Mouse (Mus musculus): ENCODE data around the gene Arhgap44.

The Arhgap44 gene

DNA sequence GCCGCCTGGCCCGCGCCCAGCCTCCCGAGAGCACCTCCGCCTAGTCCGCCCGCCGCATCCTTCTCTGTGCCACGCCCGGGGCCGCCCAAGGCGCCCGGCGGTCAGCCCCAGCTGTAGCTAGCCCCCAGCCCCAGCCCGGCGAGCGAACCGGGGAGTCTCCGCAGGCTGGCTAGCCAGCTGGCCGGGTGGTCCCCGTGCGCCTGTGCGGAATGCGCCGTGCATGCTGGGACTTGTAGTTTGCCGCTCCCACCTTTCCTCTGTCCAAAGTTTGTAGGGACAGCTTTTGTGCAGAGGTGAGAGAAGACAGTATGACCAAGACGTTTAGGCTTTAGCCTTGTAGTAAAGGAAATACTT is at the start of gene Arhgap44:
TSS of gene Arhgap44 (minus strand) at position 195 of the 354 bp plus-strand sequence.
- peak; percentile 85 to 86 for DNase-seq

DNA sequence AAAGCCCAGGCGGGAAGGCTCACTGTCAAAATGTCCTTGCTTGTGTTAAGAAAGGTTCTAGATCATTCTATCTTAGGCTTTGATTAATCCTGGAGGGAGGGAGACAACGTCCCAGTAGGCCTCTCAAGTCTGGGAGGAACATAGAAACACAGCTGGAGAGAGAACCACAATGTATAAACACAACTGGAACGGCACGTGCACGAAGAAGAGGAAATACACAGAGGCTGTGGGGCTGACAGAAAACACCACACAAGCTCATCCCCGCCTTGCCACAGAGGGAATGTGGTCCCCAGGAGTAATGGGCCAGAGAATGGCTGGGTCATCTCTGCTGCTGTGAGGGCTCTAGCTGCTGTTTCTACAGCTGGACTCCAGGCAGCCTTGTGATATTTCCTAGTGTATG is 48.9 kb upstream of the Arhgap44 start:
- DNase-seq, result no peak

DNA sequence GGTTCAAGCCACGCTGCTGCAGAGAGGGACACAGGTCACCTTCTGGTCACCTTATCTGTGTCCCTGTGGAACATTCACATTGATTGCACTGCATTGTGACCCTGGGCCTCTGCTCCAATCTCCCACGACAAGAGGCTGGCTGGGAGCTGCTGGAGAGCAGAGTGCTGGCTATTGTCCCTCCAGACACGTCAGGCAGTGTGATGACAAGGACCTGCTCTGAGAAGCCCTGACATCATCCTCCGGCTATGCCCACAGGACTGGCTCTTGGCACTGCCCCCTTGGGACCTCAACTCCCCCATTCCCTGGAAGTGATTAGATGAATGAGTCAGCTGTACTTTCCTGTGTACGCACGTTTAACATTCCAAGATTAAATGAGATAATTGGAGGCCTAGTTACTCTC is 46.7 kb upstream of the Arhgap44 start:
- peak in 1 of 2 experiments; percentile 8 for DNase-seq

DNA sequence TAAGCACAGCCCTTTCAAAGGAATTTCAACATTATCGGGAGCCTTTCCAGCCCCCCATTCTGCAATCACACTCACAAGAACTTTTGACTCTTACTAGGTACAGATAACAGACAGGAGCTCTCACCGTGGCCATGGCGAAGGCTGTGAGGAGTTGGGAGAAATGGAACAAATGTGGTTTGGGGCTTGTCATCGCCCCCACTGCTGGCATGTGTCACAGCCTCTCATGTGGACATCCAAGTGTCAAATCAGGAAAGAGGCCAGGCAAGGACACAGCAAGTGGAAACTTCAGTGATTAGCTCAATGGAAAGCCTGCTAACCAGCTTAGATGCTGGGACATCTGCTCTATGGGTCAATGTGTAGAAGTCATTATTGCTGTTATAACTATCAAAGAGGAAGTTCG is 42.5 kb upstream of the Arhgap44 start:
- DNase-seq, result no peak

DNA sequence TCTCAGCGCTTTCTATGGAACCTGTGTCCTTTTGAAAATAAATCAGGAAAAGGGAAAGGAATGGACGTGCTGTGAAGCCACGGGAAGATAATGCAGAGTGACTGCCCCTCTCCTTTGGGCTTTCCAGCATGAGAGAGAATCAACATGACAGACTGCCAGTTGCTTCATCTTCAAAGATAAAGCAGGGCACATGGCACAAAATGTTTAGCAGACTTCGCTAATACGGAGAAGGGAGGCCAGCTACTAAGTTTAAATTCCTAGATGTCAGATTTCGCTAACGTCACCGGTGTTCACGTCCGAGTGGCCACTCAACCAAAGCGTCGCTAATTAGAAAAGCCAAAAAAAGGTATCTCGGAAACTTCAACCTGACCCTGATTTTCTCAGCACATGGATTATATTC is 41.9 kb upstream of the Arhgap44 start:
- no peak for DNase-seq

DNA sequence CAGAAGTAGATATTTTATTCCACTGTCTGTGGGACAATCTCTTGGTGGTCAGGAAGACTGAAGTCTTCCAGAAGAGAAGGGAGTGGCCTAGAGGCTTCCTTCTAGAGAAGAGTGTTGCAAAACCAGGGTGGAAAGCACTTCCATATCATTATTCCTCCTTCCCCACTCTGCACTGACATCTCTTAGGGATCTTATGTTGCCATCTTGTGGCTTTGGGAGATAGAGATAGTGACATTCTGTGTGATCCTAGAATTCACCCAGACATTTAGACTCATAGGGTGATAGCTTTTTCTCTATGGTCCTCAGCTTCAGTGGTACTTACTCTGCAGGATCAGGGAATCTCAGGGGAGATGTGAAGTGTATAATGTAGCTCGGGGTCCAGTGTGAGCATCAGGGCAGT is 40.3 kb upstream of the Arhgap44 start:
- DNase-seq, result no peak

DNA sequence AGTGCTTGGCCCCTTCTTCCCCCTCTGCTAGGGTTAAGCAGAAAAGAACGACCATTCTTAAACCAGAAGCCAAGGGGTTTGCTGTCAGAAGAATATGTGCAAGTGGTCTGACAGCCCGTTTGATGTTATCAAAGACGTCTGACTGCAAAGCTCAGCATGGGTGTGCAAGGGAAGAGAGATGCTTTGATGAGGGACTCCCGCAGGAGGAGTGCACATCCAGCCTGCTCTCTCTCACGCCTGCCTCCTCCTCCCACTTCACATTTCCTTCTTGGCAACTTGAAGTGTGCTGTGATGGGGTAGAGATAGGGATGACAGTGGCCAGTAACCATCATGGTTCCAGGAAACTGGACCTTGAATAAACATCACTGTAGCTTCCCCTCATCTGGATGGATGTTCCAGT is 39.5 kb upstream of the Arhgap44 start:
- no peak for DNase-seq

DNA sequence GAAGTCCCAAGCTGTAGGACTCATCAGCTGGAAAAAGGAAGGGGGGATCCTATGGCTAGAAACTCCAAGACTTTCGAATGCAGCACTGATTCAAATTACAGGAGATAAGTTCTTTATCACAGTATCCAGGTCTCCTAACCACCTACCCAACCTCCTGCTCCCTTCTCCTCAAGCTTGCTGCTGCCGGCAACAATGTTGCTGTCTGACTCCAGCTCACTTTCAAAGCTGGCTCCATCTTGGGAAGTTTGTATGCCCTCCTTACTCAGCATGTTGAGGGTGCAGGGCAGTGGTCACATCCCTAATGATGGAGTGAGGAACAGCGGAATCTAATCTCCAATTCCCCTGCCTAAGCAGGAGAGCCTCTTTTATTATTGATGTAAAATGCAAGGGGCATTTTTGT is 35.3 kb upstream of the Arhgap44 start:
- no peak for DNase-seq

DNA sequence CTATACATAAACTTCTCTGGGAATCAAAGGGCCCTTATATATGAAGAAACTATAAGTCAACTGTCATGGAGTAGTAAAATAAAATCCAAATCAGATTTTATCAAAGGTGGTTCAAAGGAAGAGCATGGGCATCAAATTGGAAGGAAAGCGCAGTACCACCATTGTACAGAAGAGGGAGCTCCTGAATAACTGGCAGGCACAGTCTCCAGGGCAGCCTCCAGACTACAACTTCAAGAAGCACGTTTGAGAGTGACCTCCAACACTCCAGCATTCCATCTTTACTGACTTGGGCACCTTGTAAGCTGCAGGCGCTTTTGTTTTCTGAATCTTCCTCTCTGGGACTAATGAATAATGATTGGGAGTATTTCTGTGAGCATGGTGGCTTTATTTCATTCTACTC is 34.5 kb upstream of the Arhgap44 start:
- DNase-seq, result peak; percentile 76 to 77

DNA sequence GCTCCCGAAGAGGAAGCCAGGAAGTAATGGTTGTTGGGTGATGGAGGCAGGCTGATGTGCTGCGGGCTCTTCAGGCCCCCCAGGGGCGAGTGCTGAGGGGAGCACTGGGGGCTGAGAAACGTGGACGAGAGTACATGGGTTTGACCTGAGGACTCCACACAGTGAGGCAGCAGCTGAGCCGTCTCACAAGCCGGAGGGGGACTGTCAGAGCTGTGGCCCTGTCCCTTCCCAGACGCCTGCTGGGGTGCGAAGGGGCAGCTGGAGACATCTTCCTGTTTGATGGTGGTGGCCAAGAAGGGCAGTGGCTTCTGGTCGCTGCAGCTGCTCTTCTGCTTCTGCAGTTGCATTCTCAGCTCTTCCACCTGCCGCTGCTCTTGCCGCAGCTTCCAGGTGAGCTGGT is 24.2 kb upstream of the Arhgap44 start:
- DNase-seq, result peak; percentile 22 to 29

DNA sequence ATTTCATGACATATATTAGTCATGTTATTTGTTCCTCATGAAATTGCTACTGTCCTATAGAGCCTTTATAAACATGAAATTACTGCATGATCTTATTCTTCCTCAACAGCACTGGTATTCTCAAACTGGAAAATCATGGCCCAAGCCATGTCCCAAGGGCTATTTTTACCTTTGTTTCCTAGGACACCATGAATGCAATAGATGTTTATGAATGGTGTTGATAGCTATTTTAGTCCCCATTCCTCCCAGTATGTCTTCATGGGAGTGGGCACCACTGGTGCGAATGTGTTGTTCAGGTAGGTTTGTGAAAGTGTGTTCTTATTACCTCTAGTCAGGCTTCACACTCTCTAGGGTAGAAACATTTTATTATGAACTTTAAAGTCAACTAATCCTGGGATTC is 22.4 kb upstream of the Arhgap44 start:
- DNase-seq, result no peak

DNA sequence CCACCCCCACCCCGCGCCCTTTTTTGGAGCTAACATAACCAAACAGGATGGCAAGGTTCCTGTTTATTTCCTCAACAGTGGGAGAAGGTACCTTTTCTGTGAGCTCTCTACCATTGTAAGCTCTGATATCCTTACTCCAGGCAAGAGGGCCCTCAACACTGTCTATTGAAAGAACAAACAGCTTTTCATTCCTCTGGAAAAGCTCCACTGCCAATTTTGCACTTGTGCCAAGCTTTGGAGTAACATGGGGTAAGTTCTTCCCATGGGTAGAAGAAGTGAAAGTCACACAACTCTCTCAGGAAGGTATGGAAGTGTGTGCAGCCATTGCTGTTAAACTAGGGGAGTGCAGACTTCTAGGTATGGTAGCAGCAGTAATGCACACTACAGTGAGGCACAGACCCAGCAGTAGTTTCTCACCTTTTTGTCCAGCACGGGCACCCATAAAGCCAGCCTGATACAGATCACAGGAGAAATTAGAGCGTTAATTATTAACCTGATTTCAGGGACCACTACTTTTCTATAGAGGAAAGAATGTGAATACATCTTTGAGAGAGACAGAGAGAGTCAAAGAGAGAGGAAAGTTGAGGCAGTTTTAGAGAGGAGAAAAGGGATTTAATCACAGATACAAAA is 7.5 kb upstream of the Arhgap44 start:
- DNase-seq, result peak; percentile 68 to 77

DNA sequence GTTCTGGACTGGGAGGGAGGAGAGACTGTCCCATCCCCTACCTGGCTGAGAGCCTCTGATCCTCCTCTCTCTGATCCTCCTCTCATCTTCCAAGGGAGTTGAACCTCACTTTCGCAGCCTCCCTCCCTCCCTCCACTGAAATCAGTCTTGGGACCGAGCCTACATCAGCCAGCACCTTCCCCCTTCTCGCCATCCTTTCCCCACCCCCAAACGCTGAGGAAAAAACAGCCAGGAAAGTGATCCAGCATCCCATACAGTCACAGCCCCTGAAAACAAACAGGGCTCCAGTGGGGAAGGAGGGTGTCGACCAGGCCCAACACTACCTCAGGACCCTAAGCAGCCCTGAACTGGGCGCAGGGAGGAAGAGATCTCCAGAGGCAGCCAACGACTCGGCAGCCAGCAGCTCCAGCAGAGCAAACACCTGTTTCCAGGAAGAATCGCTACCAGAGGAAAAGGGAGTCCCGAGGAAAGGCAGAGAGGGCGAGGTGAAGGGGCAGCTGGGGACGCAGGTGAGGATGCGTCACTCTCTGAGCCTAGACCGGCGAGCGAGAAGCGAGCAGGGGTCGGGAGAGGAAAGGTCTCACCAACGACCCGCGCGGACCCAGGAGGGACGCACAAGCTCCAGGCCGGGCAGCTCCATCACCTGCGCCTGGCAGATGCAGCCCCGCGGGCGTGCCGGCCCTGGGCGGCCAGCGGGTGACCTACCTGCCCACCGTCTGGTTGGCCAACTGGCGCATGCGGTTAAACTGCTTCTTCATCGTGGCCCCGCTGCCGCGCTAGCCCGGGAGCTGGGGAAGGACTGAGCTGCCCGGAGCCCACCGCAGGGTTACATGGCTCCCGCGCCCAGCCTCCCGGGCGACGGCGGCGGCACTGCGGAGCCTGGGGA is 637 bp downstream of the Arhgap44 start:
- DNase-seq, result peak; percentile 47 to 63

DNA sequence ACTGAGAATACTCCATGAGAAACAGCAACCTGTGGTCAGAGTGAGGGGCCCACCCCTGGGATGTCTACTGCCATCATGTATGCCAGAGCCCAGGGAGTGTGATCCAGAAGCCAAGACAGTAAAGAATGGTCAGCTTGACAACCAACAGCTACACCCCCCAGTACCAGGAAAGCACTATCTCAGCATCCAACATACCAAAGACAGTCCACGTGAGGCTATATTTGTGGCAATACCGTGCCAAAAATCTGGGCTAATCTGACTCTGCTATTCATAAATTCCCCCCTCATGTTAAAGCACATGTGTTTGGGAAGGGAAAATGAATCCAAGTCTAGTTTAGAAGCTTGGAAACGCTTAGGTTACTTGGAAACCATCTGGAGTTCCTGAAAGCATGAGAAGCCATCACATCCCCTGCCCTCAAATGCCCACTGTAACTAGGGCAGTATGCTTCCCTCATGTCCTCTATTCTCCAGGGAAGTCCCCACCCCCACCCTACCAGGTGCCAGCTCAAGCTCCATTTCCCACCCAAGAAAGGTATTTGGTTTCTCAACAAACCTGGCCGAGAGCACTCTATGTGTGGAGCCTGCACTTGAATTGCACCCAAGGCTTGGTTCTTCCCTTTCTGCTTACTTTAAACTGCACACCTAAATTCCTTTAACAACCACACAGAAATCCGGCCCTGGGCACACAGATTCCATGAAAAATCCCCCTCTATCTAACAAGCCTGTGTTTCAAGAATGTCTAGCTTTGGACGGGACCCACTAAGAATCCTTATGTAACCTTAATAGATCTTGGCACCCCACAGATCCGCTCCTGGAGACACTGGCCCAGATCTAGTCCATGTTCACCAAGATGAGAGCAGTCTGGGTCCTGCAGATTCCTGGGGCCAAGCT is 1.5 kb downstream of the Arhgap44 start:
- no peak for DNase-seq

DNA sequence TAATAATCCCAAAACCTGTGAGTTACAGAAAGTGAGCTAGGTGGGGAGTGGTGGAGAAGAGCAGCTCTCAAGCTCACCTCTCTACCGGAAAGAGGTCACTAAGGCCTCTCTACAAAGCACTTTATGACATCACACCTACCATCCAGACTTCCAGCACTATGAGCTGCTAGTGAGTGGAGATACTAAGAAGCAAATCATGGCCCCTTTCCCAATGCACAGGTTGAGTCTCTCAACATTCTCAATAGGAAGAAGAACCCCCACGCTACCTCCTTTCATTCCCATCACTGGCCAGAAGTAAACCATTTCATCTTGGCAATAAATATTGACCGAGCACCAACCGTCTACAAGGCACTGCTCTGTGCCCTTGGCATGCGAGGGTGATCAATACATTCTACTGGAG is 3.0 kb downstream of the Arhgap44 start, which contains the start of gene 1700086D15Rik:
TSS of gene 1700086D15Rik (minus strand) at position 101 of the 400 bp plus-strand sequence.
- no peak for DNase-seq

DNA sequence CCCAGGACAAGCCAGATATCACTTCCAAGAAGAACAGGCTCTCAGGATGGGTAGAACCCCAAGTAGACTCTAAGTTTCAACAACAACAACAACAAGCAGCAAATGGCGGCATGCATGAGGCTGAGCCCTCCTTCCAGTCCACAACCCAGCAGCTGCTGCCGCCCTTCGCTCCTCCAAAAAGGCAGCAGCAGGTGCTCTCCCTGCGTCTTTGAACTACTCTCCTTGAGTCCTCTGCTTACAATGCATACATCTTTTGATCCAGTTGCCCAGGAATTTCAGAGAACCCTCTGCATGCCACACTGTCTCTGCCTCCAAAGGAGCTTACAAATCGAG is 4.1 kb downstream of the Arhgap44 start:
- no peak for DNase-seq

DNA sequence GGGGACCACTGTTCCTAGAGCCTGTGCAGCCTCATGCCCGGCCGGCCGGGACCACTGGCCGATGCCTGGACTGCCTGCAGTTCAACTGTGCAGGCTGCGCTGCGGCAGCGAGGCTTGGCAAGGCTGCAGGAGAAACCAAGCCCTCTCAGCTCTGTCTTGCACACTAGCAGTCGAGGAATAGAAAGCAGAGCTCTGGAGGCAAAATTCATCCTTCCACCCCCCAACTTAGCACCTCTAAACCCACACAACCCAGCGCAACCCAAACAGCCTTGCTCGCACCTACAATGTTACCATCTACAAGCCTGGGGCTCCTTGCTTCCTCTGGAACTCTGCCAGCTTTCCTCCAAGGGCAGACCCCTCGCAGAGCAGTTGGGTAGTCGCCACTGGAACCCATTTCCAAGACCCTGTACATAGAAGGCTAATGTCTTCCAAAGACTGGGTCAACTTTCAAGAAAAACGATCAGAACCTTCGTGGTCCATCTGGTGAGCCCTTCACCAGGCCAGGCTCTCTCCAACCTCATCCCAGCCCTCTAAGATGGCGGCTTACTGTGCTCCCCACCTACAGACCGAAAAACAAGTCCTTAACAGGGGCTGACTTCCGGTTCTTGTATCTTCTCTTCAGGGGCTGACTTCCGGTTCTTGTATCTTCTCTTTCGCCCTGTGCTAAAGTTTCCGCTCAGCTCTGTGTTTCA is 4.6 kb downstream of the Arhgap44 start:
- DNase-seq, result peak in 1 of 2 experiments; percentile 19

DNA sequence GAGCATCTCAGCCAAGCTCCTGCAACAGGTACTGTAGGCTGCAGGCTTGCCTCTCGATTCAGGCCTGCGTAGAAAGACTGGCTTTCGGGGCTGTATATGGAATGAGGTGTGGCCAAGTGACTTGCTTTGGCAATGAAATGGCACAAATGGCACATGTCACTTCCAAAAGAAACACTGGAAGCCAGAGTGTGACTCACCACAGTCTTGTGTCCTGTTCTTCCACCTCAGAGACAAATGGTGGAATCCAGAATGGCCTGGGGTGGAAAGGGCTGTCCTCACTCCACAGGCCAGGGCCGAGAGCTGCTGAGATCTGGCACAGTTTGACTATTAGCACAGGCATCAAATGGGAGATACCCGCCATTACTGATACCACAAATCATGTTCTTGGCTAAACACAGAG is 9.8 kb downstream of the Arhgap44 start:
- DNase-seq, result no peak

DNA sequence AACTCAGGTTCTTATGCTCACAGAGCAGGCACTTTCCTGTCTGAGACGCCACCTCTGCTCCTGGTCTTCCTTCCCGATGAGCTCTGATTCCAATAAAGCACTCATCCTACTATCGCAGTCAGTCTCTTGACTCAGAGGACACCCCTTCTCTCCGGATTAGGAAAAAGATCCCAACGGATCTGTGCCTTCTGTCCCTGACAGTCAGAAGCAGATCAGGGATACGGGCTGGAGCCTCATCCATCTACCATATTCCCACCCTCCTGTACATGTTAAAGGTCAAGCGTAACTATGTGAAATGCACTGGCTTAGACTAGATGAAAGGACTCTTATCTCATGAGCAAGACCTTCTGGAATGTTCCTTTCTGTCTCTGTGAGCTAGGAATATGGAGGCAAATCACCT is 14.3 kb downstream of the Arhgap44 start:
- no peak for DNase-seq

DNA sequence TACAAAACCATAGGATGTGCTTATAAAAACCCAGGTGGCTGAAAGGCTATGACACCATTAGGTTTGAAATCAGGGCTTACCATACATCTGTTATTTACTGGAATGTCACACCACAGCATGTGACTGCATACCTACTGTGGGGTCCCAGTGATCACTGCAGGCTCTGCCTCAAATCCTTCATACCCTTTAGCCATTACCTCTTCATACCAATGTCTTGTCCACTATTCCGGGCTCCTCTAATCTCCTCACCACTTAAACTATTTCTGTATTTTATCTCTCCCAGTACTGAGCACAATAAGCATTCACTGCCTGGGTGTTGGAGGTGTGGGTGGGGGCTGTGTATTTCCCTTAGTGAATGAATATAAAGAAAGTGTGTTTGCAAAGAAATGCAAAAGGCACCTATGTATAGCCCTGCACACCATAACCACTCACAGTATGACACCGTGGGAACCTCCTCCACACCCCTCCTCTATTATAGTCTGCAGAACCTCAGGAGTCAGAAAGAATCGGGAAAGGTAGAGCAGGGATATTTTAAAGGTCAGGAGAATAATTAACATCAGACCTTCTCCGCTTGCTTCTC is 19.8 kb downstream of the Arhgap44 start:
- DNase-seq, result no peak

DNA sequence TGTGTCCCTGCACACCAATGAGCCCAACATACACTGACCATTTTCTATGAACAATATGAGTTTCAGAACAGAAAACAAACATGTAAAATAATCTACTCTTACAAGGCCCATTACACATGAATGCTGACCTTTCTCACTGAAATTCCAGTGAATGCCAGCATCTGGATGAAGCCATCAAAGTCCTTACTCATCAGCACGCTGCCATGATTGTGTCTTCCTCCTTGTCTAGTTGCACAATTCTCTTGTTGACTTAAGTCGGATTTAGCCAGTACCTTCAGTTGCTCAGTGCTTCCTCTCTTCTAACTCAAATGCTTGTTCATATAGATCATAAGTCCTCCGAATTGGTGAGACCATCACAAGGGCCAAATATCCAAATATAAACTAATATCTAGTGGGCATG is 23.7 kb downstream of the Arhgap44 start:
- no peak for DNase-seq

DNA sequence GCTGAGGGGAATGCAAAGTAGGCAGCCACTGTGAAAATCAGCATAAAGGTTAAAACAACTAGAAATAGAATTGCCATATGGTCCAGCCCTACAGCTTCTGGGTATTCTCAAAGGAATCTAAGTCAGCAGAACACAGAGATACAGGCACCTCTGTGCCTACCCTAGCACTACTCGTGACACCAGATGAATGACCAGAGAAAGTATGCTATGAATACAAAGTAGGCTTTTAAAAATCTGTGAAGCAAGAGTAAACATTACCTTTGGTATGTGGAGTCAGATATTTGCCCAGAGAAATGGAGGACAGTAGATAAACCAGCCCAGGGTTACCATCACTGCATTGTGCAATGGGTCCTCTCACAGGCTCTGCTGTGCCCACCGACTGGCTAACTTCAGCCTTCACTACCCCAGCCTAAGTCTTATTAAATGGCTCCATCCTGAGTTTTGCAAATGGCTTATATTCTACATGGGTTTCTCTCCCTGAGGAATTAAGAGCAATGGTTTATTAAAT is 25.6 kb downstream of the Arhgap44 start:
- no peak for DNase-seq

All from kidney, postnatal 4 days (tissue).